Mouse (Mus musculus) embryonic fibroblast, embryonic 13.5 days (primary cell): ENCODE results near the gene Serpini1.

Source experiments
- CTCF ChIP-seq: IDR thresholded peaks from 2 replicates; pipeline ENCODE4 v1.5.1; 2011; ENCODE audit warnings: mild to moderate bottlenecking, control low read depth, low read length, moderate library complexity, borderline replicate concordance; ENCODE audit not compliant: insufficient read depth
- POLR2A ChIP-seq: IDR thresholded peaks from 2 replicates; pipeline ENCODE4 v1.6.1; 2011; ENCODE audit warnings: low read depth, mild to moderate bottlenecking, control low read depth, low read length, moderate library complexity

GRCm38 (mm10) chr3:75551248-75551647 is 6.1 kb upstream of the Serpini1 start:
- TF ChIP-seq CTCF (no peak), POLR2A (no peak)
